Mouse (Mus musculus): ENCODE data around the gene Scap. TPM values are rescaled to one million over a fixed set of nuclear protein-coding genes. Genes with fewer than 3 reads are reported as not detected.
"Not testable (repeated sequence)": the region's sequence is repeated elsewhere in the genome, so short reads cannot be mapped to it uniquely, and the experiment has no call there.

Gene Scap
- polyA plus RNA-seq, 1 experiment from 2014 or later, result 28.4 TPM

DNA sequence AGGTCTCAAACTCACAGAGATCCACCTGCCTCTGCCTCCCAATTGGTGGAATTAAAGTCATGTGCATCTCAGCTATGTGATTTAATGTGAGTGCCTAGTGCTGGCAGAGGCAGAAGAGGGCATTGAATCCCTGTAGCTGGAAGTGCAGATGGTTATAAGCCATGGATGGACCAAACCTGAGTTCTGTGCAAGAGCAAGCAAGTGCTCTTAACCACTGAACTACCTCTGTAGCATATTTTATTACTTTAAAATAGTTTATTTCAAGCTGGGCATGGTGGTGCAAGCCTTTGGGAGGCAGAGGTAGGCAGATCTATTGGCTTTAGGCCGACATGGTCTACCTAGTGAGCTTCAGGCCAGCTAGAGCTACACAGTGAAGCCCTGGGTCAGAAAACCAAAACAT lies 8.9 kb upstream of the Scap start:
- Histone ChIP-seq H3K4me3 (ENCODE audit: low read depth, low read length) (no peak overlapping the region), H3K27me3 (ENCODE audit: control insufficient read depth, insufficient read depth, low read length) (no peaks in the 10 kb centered on the region), H3K9me3 (ENCODE audit: control insufficient read depth, low read depth, low read length) (no peaks in the 10 kb centered on the region), H3K4me2 (replicated peaks; ENCODE audit: low read depth, low read length) (no peak overlapping the region), H3K27ac (ENCODE audit: low read length) (no peak overlapping the region), H3K4me1 (ENCODE audit: control insufficient read depth, insufficient read depth, low read length) (no peaks in the 10 kb centered on the region), H3K36me3 (ENCODE audit: control insufficient read depth, insufficient read depth, low read length) (peaks cover 13% of the 10 kb centered on the region), H3K9ac (replicated peaks; ENCODE audit: low read depth, low read length) (no peak overlapping the region)
- ATAC-seq (ENCODE audit: insufficient number of reproducible peaks, insufficient read depth, low FRiP score, low read depth), result no peak
- 94% methylated on average over 1 of the region's 1 CpGs for WGBS

DNA sequence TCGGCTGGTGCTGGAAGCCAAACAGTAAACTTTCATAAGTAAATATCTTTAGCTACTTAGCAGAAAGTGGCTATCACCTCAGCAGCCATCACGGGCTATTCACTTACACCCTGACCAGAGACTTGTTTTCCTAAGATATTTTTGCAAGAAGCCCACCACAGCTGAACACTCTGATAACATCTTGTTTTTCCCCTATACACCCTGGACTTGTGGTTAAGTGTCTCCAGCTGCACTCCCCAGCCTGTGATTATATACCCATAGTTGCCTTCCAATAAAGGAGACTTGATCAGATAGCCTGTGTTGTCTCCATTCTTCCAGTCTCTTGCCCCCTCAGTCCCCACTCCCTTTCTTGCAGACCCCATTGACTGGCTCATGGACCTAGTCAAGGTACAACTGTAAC lies 4.9 kb upstream of the Scap start:
- no peaks in the 10 kb centered on the region for H3K4me1 ChIP-seq (ENCODE audit: control insufficient read depth, insufficient read depth, low read length)
- WGBS, result 64% methylated on average over 2 of the region's 2 CpGs
- H3K9me3 ChIP-seq (ENCODE audit: control insufficient read depth, low read depth, low read length), result no peaks in the 10 kb centered on the region
- no peak overlapping the region for H3K4me3 ChIP-seq (ENCODE audit: low read depth, low read length)
- no peaks in the 10 kb centered on the region for H3K27me3 ChIP-seq (ENCODE audit: control insufficient read depth, insufficient read depth, low read length)
- no peak overlapping the region for H3K4me2 ChIP-seq (replicated peaks; ENCODE audit: low read depth, low read length)
- H3K27ac ChIP-seq (ENCODE audit: low read length), result no peak overlapping the region
- no peak for ATAC-seq (ENCODE audit: insufficient number of reproducible peaks, insufficient read depth, low FRiP score, low read depth)
- no peaks in the 10 kb centered on the region for H3K36me3 ChIP-seq (ENCODE audit: control insufficient read depth, insufficient read depth, low read length)
- H3K9ac ChIP-seq (replicated peaks; ENCODE audit: low read depth, low read length), result no peak overlapping the region

DNA sequence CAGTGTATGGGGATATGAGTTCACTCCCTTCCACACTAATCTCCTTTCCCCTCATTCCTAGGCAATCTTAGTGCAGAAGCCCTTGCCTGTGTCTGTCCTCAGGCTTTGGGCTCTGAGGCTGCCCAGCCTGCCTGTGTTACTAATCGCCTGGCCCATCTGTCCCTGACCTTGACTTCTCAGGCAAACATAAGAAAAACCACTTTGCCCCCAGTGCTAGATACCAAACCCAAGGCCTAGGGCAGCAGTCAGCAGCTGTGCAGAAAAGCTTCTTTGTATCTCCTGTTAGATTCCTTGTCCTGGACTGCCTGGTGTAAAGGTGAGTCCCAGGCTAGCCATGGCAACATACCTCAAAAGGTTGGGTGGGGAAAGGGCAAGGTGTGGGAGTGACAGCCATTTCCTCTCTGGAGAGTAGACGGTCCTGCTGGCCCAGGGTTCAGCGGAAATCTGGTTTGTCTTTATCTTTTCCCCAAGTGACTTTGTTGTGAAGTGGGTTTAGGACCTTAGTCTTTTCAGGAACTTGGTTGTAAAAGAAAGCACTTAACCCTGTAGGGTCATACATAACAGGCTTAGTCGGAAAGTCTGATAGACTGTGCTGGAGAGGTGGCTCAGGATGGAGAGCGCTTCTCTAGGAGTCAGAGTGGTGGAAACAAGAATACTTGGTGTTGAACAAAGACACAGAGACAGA lies 4.0 kb upstream of the Scap start:
- H3K4me3 ChIP-seq (ENCODE audit: low read depth, low read length), result no peak overlapping the region
- no peak overlapping the region for H3K9ac ChIP-seq (replicated peaks; ENCODE audit: low read depth, low read length)
- H3K27me3 ChIP-seq (ENCODE audit: control insufficient read depth, insufficient read depth, low read length), result no peaks in the 10 kb centered on the region
- no peaks in the 10 kb centered on the region for H3K9me3 ChIP-seq (ENCODE audit: control insufficient read depth, low read depth, low read length)
- no peak overlapping the region for H3K27ac ChIP-seq (ENCODE audit: low read length)
- 0 out of 2 replicates have a peak, but pooled peaks cover under 1% of the 10 kb centered on the region for H3K4me1 ChIP-seq (ENCODE audit: control insufficient read depth, insufficient read depth, low read length)
- WGBS, result 52% methylated on average over 5 of the region's 5 CpGs
- ATAC-seq (ENCODE audit: insufficient number of reproducible peaks, insufficient read depth, low FRiP score, low read depth), result no peak
- no peaks in the 10 kb centered on the region for H3K36me3 ChIP-seq (ENCODE audit: control insufficient read depth, insufficient read depth, low read length)
- no peak overlapping the region for H3K4me2 ChIP-seq (replicated peaks; ENCODE audit: low read depth, low read length)

GRCm38 (mm10) chr9:110329655-110330054 lies 3.4 kb upstream of the Scap start:
- WGBS, result 82% methylated on average over 21 of the region's 21 CpGs
- no peak overlapping the region for H3K27ac ChIP-seq (ENCODE audit: low read length)

GRCm38 (mm10) chr9:110330341-110330740 lies 2.7 kb upstream of the Scap start:
- no peak overlapping the region for H3K9ac ChIP-seq (replicated peaks; ENCODE audit: low read depth, low read length)
- no peak overlapping the region for H3K4me3 ChIP-seq (ENCODE audit: low read depth, low read length)
- no peaks in the 10 kb centered on the region for H3K27me3 ChIP-seq (ENCODE audit: control insufficient read depth, insufficient read depth, low read length)
- H3K27ac ChIP-seq (ENCODE audit: low read length), result no peak overlapping the region
- 0 out of 2 replicates have a peak, but pooled peaks cover 5% of the 10 kb centered on the region for H3K4me1 ChIP-seq (ENCODE audit: control insufficient read depth, insufficient read depth, low read length)
- WGBS, result 37% methylated on average over 6 of the region's 6 CpGs
- H3K4me2 ChIP-seq (replicated peaks; ENCODE audit: low read depth, low read length), result no peak overlapping the region
- H3K36me3 ChIP-seq (ENCODE audit: control insufficient read depth, insufficient read depth, low read length), result no peaks in the 10 kb centered on the region
- no peak for ATAC-seq (ENCODE audit: insufficient number of reproducible peaks, insufficient read depth, low FRiP score, low read depth)
- no peaks in the 10 kb centered on the region for H3K9me3 ChIP-seq (ENCODE audit: control insufficient read depth, low read depth, low read length)

More at GRCm38 (mm10) chr9:110329655-110330054, 3.4 kb upstream of the Scap start:
- Histone ChIP-seq H3K27me3 (ENCODE audit: control insufficient read depth, insufficient read depth, low read length) (no peaks in the 10 kb centered on the region), H3K4me2 (replicated peaks; ENCODE audit: low read depth, low read length) (no peak overlapping the region), H3K9ac (replicated peaks; ENCODE audit: low read depth, low read length) (no peak overlapping the region), H3K4me3 (ENCODE audit: low read depth, low read length) (no peak overlapping the region), H3K4me1 (ENCODE audit: control insufficient read depth, insufficient read depth, low read length) (0 out of 2 replicates have a peak, but pooled peaks cover 5% of the 10 kb centered on the region), H3K9me3 (ENCODE audit: control insufficient read depth, low read depth, low read length) (no peaks in the 10 kb centered on the region), H3K36me3 (ENCODE audit: control insufficient read depth, insufficient read depth, low read length) (no peaks in the 10 kb centered on the region)
- ATAC-seq (ENCODE audit: insufficient number of reproducible peaks, insufficient read depth, low FRiP score, low read depth), result no peak

GRCm38 (mm10) chr9:110330913-110331312 lies 2.2 kb upstream of the Scap start:
- not testable (repeated sequence) for H3K4me3 ChIP-seq (ENCODE audit: low read depth, low read length); H3K36me3 ChIP-seq (ENCODE audit: control insufficient read depth, insufficient read depth, low read length); H3K9me3 ChIP-seq (ENCODE audit: control insufficient read depth, low read depth, low read length); ATAC-seq (ENCODE audit: insufficient number of reproducible peaks, insufficient read depth, low FRiP score, low read depth); H3K4me1 ChIP-seq (ENCODE audit: control insufficient read depth, insufficient read depth, low read length); H3K4me2 ChIP-seq (replicated peaks; ENCODE audit: low read depth, low read length); H3K27ac ChIP-seq (ENCODE audit: low read length); H3K9ac ChIP-seq (replicated peaks; ENCODE audit: low read depth, low read length); H3K27me3 ChIP-seq (ENCODE audit: control insufficient read depth, insufficient read depth, low read length)
- WGBS, result 88% methylated on average over 4 of the region's 5 CpGs

GRCm38 (mm10) chr9:110333896-110334259 lies 790 bp downstream of the Scap start:
- Histone ChIP-seq H3K9me3 (ENCODE audit: control insufficient read depth, low read depth, low read length) (no peaks in the 10 kb centered on the region), H3K27me3 (ENCODE audit: control insufficient read depth, insufficient read depth, low read length) (no peaks in the 10 kb centered on the region), H3K27ac (ENCODE audit: low read length) (no peak overlapping the region), H3K4me1 (ENCODE audit: control insufficient read depth, insufficient read depth, low read length) (0 out of 2 replicates have a peak, but pooled peaks cover 5% of the 10 kb centered on the region), H3K36me3 (ENCODE audit: control insufficient read depth, insufficient read depth, low read length) (no peaks in the 10 kb centered on the region), H3K4me2 (replicated peaks; ENCODE audit: low read depth, low read length) (peak overlapping the region; percentile 82), H3K4me3 (ENCODE audit: low read depth, low read length) (peak overlapping the region; percentile 83), H3K9ac (replicated peaks; ENCODE audit: low read depth, low read length) (peak overlapping the region; percentile 55)
- ATAC-seq (ENCODE audit: insufficient number of reproducible peaks, insufficient read depth, low FRiP score, low read depth), result no peak
- 10% methylated on average over 12 of the region's 12 CpGs for WGBS

- Histone ChIP-seq H3K27ac (ENCODE audit: low read length) (no peak overlapping the region), H3K4me2 (replicated peaks; ENCODE audit: low read depth, low read length) (no peak overlapping the region), H3K9ac (replicated peaks; ENCODE audit: low read depth, low read length) (no peak overlapping the region), H3K27me3 (ENCODE audit: control insufficient read depth, insufficient read depth, low read length) (no peaks in the 10 kb centered on the region), H3K4me1 (ENCODE audit: control insufficient read depth, insufficient read depth, low read length) (0 out of 2 replicates have a peak, but pooled peaks cover 5% of the 10 kb centered on the region), H3K36me3 (ENCODE audit: control insufficient read depth, insufficient read depth, low read length) (no peaks in the 10 kb centered on the region), H3K4me3 (ENCODE audit: low read depth, low read length) (no peak overlapping the region), H3K9me3 (ENCODE audit: control insufficient read depth, low read depth, low read length) (no peaks in the 10 kb centered on the region)
- ATAC-seq (ENCODE audit: insufficient number of reproducible peaks, insufficient read depth, low FRiP score, low read depth), result no peak
- WGBS, result 76% methylated on average over 8 of the region's 8 CpGs
These were observed 1.8 kb downstream of the Scap start for GRCm38 (mm10) chr9:110334849-110335248.

Data from stomach, embryonic 14.5 days (tissue).